Mouse (Mus musculus): Measurements from ENCODE around the gene Olig1. TPM values are rescaled to one million over a fixed set of nuclear protein-coding genes. Genes with fewer than 3 reads are reported as not detected.

The Olig1 gene
- polyA plus RNA-seq, 1 experiment = not detected

DNA sequence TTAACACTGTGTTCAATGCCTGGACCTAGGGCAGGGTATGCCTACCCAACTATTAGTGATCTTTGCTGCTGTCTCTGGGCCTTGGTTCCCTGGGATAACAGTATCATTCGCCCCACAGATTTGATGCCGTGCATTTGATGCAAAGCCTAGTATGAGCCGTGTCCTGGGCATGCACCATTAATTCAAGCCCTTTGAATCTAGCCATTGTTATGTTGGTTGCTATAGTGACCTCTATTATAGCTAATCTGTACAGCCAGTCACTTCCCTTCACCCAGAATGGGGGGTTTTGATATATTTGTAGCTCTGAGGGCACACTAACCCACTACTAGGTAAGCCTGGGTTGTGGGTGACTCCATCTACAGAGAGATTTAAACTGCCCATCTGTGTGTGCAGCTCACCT, 40.3 kb downstream of the Olig1 start:
- 80% methylated on average over 3 of the region's 3 CpGs for WGBS
- Histone ChIP-seq H3K27ac (ENCODE audit: control insufficient read depth, insufficient read depth, low read depth, low read length, poor library complexity) (no peak overlapping the region), H3K4me3 (replicated peaks; ENCODE audit: control insufficient read depth, low read depth, low read length) (no peak overlapping the region), H3K4me1 (ENCODE audit: control insufficient read depth, insufficient read depth, low read length) (no peaks in the 10 kb centered on the region)
- TF ChIP-seq CTCF (IDR thresholded peaks at IDR 0.05; ENCODE audit: control insufficient read depth, insufficient read depth, low read length) (no peak), POLR2A (IDR thresholded peaks at IDR 0.05; ENCODE audit: borderline replicate concordance, control insufficient read depth, low read depth, low read length) (no peak)

DNA sequence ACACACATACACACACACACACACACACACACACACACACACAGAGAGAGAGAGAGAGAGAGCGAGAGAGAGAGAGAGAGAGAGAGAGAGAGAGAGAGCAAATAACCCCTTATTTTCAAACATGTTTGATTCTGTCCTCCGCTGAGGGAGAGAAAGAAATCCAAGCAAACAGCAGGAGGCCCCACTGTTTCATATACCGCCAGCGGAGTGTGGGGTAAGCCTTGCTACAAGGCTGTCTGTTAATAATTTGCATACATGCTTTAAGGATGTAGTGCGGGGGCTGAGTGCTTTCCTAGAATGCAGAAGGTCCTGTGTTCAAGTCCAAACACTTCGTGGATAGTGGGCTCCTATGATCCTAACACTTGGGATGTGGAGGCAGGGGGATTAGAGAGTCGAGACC, 43.3 kb downstream of the Olig1 start:
- WGBS = 71% methylated on average over 7 of the region's 7 CpGs
- TF ChIP-seq CTCF (IDR thresholded peaks at IDR 0.05; ENCODE audit: control insufficient read depth, insufficient read depth, low read length) = no peak
- TF ChIP-seq POLR2A (IDR thresholded peaks at IDR 0.05; ENCODE audit: borderline replicate concordance, control insufficient read depth, low read depth, low read length) = no peak
- H3K4me3 ChIP-seq (replicated peaks; ENCODE audit: control insufficient read depth, low read depth, low read length) = no peak overlapping the region
- no peak overlapping the region for H3K27ac ChIP-seq (ENCODE audit: control insufficient read depth, insufficient read depth, low read depth, low read length, poor library complexity)
- H3K4me1 ChIP-seq (ENCODE audit: control insufficient read depth, insufficient read depth, low read length) = no peaks in the 10 kb centered on the region

DNA sequence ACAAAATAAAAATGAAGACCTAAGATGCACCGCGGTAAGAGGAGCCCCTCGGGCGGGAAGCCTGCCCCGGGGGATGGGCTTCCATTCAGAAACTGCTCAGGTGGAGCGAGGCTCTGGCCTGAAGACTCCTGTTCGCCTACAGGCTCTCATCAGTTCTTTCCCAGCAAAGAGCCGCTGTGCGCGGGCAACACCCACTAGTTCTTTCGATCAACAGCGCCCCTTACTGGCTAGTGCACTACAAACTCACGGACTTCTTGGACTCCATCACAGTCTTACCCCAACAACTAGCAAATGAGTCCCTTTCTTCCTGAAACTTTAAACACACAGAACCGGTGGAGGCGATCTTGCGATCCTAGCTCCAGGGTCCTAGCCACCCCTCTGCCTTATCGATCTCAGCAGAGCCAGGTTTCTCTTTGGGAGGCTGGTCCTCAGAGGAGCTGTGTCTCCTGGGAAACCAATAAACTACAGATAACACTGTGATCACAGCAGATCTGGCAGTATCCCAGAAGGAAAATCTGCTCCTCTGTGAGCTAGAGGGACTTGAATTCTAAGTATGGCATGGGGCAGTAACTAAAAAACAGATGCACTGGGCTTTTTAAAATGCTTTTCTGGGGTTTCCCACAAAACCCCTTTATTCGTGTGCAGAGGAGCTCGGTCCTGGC, 44.7 kb downstream of the Olig1 start:
- no peak overlapping the region for H3K27ac ChIP-seq (ENCODE audit: control insufficient read depth, insufficient read depth, low read depth, low read length, poor library complexity)
- peak; percentile 53 for TF ChIP-seq CTCF (IDR thresholded peaks at IDR 0.05; ENCODE audit: control insufficient read depth, insufficient read depth, low read length)
- TF ChIP-seq POLR2A (IDR thresholded peaks at IDR 0.05; ENCODE audit: borderline replicate concordance, control insufficient read depth, low read depth, low read length) = no peak
- WGBS = 10% methylated on average over 19 of the region's 19 CpGs
- H3K4me1 ChIP-seq (ENCODE audit: control insufficient read depth, insufficient read depth, low read length) = no peaks in the 10 kb centered on the region
- no peak overlapping the region for H3K4me3 ChIP-seq (replicated peaks; ENCODE audit: control insufficient read depth, low read depth, low read length)

DNA sequence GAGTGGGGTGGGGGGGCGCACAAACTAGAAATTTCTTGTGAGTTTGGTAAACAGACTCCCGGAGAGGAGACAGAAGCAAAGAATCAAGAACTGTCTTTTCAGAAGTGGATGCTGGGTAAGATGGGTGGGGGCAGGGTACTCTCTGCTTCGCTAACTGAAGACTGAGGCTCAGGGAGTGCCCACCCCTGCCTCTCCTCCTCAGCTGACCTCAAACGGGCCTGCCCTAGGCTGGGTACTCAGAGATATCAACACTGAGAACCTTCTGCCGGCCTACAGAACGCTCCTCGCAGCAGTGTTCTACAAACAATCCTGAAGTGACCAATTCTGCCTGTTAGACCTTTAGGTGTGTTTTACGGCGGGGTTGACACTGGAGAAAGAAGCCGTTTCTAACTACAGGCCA, 50.6 kb downstream of the Olig1 start:
- WGBS = 55% methylated on average over 10 of the region's 10 CpGs
- H3K27ac ChIP-seq (ENCODE audit: control insufficient read depth, insufficient read depth, low read depth, low read length, poor library complexity) = no peak overlapping the region
- H3K4me1 ChIP-seq (ENCODE audit: control insufficient read depth, insufficient read depth, low read length) = no peaks in the 10 kb centered on the region
- TF ChIP-seq POLR2A (IDR thresholded peaks at IDR 0.05; ENCODE audit: borderline replicate concordance, control insufficient read depth, low read depth, low read length) = no peak
- TF ChIP-seq CTCF (IDR thresholded peaks at IDR 0.05; ENCODE audit: control insufficient read depth, insufficient read depth, low read length) = no peak
- H3K4me3 ChIP-seq (replicated peaks; ENCODE audit: control insufficient read depth, low read depth, low read length) = no peak overlapping the region

DNA sequence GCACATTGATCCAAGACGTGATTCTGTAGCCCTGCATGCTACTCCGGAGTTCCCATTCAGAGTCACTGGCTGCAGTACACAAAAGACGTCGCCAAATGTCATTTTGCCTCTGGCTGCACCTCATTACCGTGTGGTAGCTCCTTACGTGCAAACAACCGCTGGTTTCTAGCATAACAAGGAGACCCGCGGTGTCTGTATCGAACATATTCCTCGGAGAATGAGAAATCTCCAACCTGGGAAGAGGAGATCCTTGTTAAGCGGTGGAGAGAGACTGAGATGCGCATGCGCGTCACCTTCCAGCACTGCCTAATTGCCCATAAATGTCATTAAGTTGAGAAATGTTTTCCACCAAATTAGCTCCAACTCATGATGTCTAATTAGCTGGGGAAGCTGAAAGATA, 51.0 kb downstream of the Olig1 start:
- H3K4me1 ChIP-seq (ENCODE audit: control insufficient read depth, insufficient read depth, low read length) = no peaks in the 10 kb centered on the region
- 76% methylated on average over 15 of the region's 15 CpGs for WGBS
- TF ChIP-seq POLR2A (IDR thresholded peaks at IDR 0.05; ENCODE audit: borderline replicate concordance, control insufficient read depth, low read depth, low read length) (no peak), CTCF (IDR thresholded peaks at IDR 0.05; ENCODE audit: control insufficient read depth, insufficient read depth, low read length) (no peak)
- no peak overlapping the region for H3K27ac ChIP-seq (ENCODE audit: control insufficient read depth, insufficient read depth, low read depth, low read length, poor library complexity)
- no peak overlapping the region for H3K4me3 ChIP-seq (replicated peaks; ENCODE audit: control insufficient read depth, low read depth, low read length)

Other genes with a start within 250 kb of the Olig1 start
- gene Paxbp1, start 225.2 kb upstream of the Olig1 start, polyA plus RNA-seq (2011; ENCODE audit: insufficient read depth, insufficient read length, low replicate concordance, missing spikeins) = 44.3 and 72.0 TPM in 2 replicates
- not detected in 2 replicates for gene 4932438H23Rik, start 174.7 kb upstream of the Olig1 start, polyA plus RNA-seq (2011; ENCODE audit: insufficient read depth, insufficient read length, low replicate concordance, missing spikeins)
- gene Olig2, start 44.3 kb upstream of the Olig1 start, polyA plus RNA-seq (2011; ENCODE audit: insufficient read depth, insufficient read length, low replicate concordance, missing spikeins) = not detected in 2 replicates
- gene Ifnar2, start 103.0 kb downstream of the Olig1 start, polyA plus RNA-seq (2011; ENCODE audit: insufficient read depth, insufficient read length, low replicate concordance, missing spikeins) = 32.5 and 41.1 TPM in 2 replicates
- gene Gm21970, start 121.9 kb downstream of the Olig1 start, polyA plus RNA-seq (2011; ENCODE audit: insufficient read depth, insufficient read length, low replicate concordance, missing spikeins) = not detected in 2 replicates
- gene Il10rb, start 136.4 kb downstream of the Olig1 start, polyA plus RNA-seq (2011; ENCODE audit: insufficient read depth, insufficient read length, low replicate concordance, missing spikeins) = 24.1 and 25.9 TPM in 2 replicates
- 10.3 and 15.9 TPM in 2 replicates for gene Ifnar1, start 215.5 kb downstream of the Olig1 start, polyA plus RNA-seq (2011; ENCODE audit: insufficient read depth, insufficient read length, low replicate concordance, missing spikeins)